Mouse (Mus musculus) bone marrow macrophage, adult 2 months (primary cell): ENCODE measurements around the gene Btbd7.

Source experiments
- CTCF ChIP-seq: IDR thresholded peaks from 2 replicates; pipeline ENCODE4 v1.5.1; 2012; ENCODE audit warnings: low read depth, mild to moderate bottlenecking, low read length, moderate library complexity
- POLR2A ChIP-seq: IDR thresholded peaks from 2 replicates; pipeline ENCODE4 v1.6.1; 2012; ENCODE audit warnings: mild to moderate bottlenecking, low read depth, low read length, borderline replicate concordance

- TF ChIP-seq CTCF: no peak
- 0 out of 2 replicates have a peak, but pooled peaks have one; percentile 25 for TF ChIP-seq POLR2A
Observed at GRCm38 (mm10) chr12:102757055-102757688, 121.1 kb downstream of the Btbd7 start.
